In genomic region chr11:70785908-70786307, GRCm38 (mm10) we compare ENCODE assay signal across 17 mouse cellular contexts. TPM values are rescaled to one million over a fixed set of nuclear protein-coding genes. Genes with fewer than 3 reads are reported as not detected.
"Had no signal": no experiment of that assay in that cellular context is flagged by ENCODE, and none has a peak within 500 bp of the region (broad histone marks: within the 10 kb centered on the region; RNA-seq: fewer than 3 reads in every experiment).

No protein-coding gene starts in this region.

- H3K27me3 ChIP-seq: midbrain, embryonic 13.5 days; neural tube, embryonic 13.5 days had no signal

- H3K4me1 ChIP-seq: limb, embryonic 10.5 days; liver, embryonic 15.5 days; midbrain, embryonic 13.5 days; neural tube, embryonic 13.5 days had no signal

- H3K4me3 ChIP-seq: left cerebral cortex, adult 2 months; limb, embryonic 10.5 days; liver, embryonic 15.5 days; midbrain, embryonic 13.5 days; neural tube, embryonic 13.5 days had no signal

- H3K4me2 ChIP-seq: liver, embryonic 11.5 days; liver, embryonic 15.5 days; midbrain, embryonic 13.5 days; neural tube, embryonic 13.5 days had no signal

- H3K36me3 ChIP-seq: limb, embryonic 10.5 days; liver, embryonic 15.5 days; midbrain, embryonic 13.5 days; neural tube, embryonic 13.5 days had no signal

- H3K27ac ChIP-seq: left cerebral cortex, adult 2 months; limb, embryonic 10.5 days; liver, embryonic 15.5 days; midbrain, embryonic 13.5 days; neural tube, embryonic 13.5 days had no signal

- ATAC-seq: intestine, postnatal 0 days; lung, postnatal 0 days; midbrain, embryonic 13.5 days had no signal

- DNase-seq: kidney, adult 8-10 months; kidney, postnatal 25 days; lung, adult 2 months; lung, postnatal 36 days; retina, postnatal 1 day; thymus, adult 18-20 months; thymus, postnatal 14 days had no signal

- H3K9me3 ChIP-seq: limb, embryonic 10.5 days; liver, embryonic 15.5 days; midbrain, embryonic 13.5 days; neural tube, embryonic 13.5 days had no signal

RNA-seq across cellular contexts. Expression of gene Scimp, which starts 26.5 kb away (rescaled TPM):
- total RNA-seq: layer of hippocampus, postnatal 25 days; left cerebral cortex, adult 2 months; left cerebral cortex, postnatal 14 days had no signal
- polyA plus RNA-seq: neural tube, embryonic 13.5 days had no signal
